Mouse (Mus musculus): Measurements from ENCODE around the gene Pomt2. TPM values are rescaled to one million over a fixed set of nuclear protein-coding genes. Genes with fewer than 3 reads are reported as not detected.
A peak's percentile ranks its signal among the peaks of the same experiment; 100 is the strongest.

Gene Pomt2
- polyA plus RNA-seq, 1 experiment from 2014 or later: 14.6 TPM

GRCm38 (mm10) chr12:87093249-87093648, 54.5 kb downstream of the Pomt2 start:
- DNase-seq (ENCODE audit: low spot score) (no peak), ATAC-seq (replicated peaks; ENCODE audit: low FRiP score, low read depth) (no peak)
- TF ChIP-seq CTCF (IDR thresholded peaks at IDR 0.05; ENCODE audit: low read depth): no peak
- WGBS: 63% methylated on average over 4 of the region's 4 CpGs
- H3K27me3 ChIP-seq (ENCODE audit: insufficient read depth, low read length): no peaks in the 10 kb centered on the region
- H3K4me1 ChIP-seq (replicated peaks; ENCODE audit: insufficient read depth, low read length): no peaks in the 10 kb centered on the region
- H3K4me3 ChIP-seq (replicated peaks; ENCODE audit: low read depth, low read length): no peak overlapping the region
- H3K36me3 ChIP-seq (ENCODE audit: insufficient read depth, low read length): no peaks in the 10 kb centered on the region
- no peak overlapping the region for H3K4me2 ChIP-seq (ENCODE audit: low read length)
- no peak overlapping the region for H3K9ac ChIP-seq (ENCODE audit: low read depth, low read length)
- no peak overlapping the region for H3K27ac ChIP-seq
- H3K9me3 ChIP-seq (replicated peaks; ENCODE audit: low read length): no peaks in the 10 kb centered on the region

DNA sequence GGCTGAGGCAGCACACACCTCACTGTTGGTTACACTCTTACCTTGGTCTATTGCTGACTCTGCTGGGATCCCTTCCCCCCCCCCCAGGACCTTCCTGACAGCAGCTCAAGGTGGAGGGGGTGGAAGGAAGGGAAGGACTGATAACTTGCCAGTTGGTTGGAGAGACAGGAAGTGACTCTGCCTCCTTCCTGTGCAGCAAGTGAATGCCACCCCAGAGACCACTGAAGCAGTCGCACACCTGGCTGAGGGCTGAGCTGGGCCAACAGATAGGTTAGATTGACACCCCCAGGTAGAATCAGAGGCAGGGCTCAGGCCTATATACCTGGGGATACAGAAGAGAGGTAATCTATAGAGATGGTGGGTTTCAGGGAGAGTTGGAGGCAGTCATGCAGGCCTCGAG, 55.9 kb downstream of the Pomt2 start:
- H3K4me1 ChIP-seq (replicated peaks; ENCODE audit: insufficient read depth, low read length): no peaks in the 10 kb centered on the region
- no peak overlapping the region for H3K27ac ChIP-seq
- no peak overlapping the region for H3K4me2 ChIP-seq (ENCODE audit: low read length)
- H3K4me3 ChIP-seq (replicated peaks; ENCODE audit: low read depth, low read length): no peak overlapping the region
- ATAC-seq (replicated peaks; ENCODE audit: low FRiP score, low read depth) (no peak), DNase-seq (ENCODE audit: low spot score) (no peak)
- H3K9me3 ChIP-seq (replicated peaks; ENCODE audit: low read length): no peaks in the 10 kb centered on the region
- no peaks in the 10 kb centered on the region for H3K27me3 ChIP-seq (ENCODE audit: insufficient read depth, low read length)
- WGBS: 84% methylated on average over 2 of the region's 2 CpGs
- no peak for TF ChIP-seq CTCF (IDR thresholded peaks at IDR 0.05; ENCODE audit: low read depth)
- H3K36me3 ChIP-seq (ENCODE audit: insufficient read depth, low read length): no peaks in the 10 kb centered on the region
- no peak overlapping the region for H3K9ac ChIP-seq (ENCODE audit: low read depth, low read length)

- H3K9me3 ChIP-seq (replicated peaks; ENCODE audit: low read length): no peaks in the 10 kb centered on the region
- H3K4me3 ChIP-seq (replicated peaks; ENCODE audit: low read depth, low read length): no peak overlapping the region
- WGBS: 76% methylated on average over 2 of the region's 2 CpGs
- no peaks in the 10 kb centered on the region for H3K27me3 ChIP-seq (ENCODE audit: insufficient read depth, low read length)
- DNase-seq (ENCODE audit: low spot score): no peak
- no peak overlapping the region for H3K9ac ChIP-seq (ENCODE audit: low read depth, low read length)
- no peaks in the 10 kb centered on the region for H3K4me1 ChIP-seq (replicated peaks; ENCODE audit: insufficient read depth, low read length)
- H3K27ac ChIP-seq: no peak overlapping the region
- no peak overlapping the region for H3K4me2 ChIP-seq (ENCODE audit: low read length)
- TF ChIP-seq CTCF (IDR thresholded peaks at IDR 0.05; ENCODE audit: low read depth): no peak
- 0 out of 2 replicates have a peak, but pooled peaks have one; percentile 29 for ATAC-seq (replicated peaks; ENCODE audit: low FRiP score, low read depth)
- H3K36me3 ChIP-seq (ENCODE audit: insufficient read depth, low read length): no peaks in the 10 kb centered on the region
Measured at GRCm38 (mm10) chr12:87089701-87090100, 58.1 kb downstream of the Pomt2 start.

DNA sequence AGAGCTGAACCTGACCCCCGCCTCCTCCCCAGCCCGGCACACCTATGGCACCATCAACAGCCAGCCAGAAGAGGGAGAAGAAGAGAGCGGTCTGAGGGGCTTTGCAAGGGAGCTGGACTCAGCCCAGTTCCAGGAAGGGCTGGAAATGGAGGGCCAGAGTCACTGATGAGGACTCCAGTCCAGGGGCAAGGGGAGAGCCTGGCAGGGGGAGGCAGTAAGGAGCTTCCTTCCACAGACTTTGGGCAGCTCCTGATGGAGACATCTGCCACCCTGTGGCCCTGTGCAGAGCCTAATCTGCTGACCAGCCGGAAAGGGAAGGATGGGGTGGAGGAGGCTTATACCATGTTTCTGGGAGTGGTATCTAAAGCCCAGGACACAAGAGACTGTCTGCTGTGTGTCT, 58.5 kb downstream of the Pomt2 start:
- Histone ChIP-seq H3K4me3 (replicated peaks; ENCODE audit: low read depth, low read length) (no peak overlapping the region), H3K9me3 (replicated peaks; ENCODE audit: low read length) (no peaks in the 10 kb centered on the region), H3K36me3 (ENCODE audit: insufficient read depth, low read length) (no peaks in the 10 kb centered on the region), H3K27me3 (ENCODE audit: insufficient read depth, low read length) (no peaks in the 10 kb centered on the region), H3K9ac (ENCODE audit: low read depth, low read length) (no peak overlapping the region), H3K27ac (no peak overlapping the region), H3K4me1 (replicated peaks; ENCODE audit: insufficient read depth, low read length) (no peaks in the 10 kb centered on the region), H3K4me2 (ENCODE audit: low read length) (no peak overlapping the region)
- WGBS: 73% methylated on average over 4 of the region's 4 CpGs
- no peak for TF ChIP-seq CTCF (IDR thresholded peaks at IDR 0.05; ENCODE audit: low read depth)
- ATAC-seq (replicated peaks; ENCODE audit: low FRiP score, low read depth) (no peak), DNase-seq (ENCODE audit: low spot score) (no peak)

DNA sequence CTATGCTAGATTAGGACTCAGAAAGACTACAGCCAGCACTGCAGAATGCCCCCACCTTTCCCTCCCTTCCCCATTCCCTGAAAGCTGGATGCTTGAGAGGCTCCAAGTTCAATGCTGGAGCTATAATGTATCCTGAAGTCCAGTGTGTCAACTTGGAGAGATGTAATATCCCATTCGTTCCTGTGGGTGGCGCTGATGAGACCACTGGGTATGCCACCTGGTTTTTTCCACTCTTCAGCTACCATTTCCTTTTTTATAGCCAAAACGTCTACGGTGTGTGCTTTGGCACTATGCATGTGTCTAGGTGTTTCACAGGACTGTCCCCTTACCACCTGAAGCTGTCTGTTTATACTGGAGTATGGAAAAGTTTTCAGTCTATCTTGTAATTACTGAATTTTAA, 59.4 kb downstream of the Pomt2 start:
- no peak for DNase-seq (ENCODE audit: low spot score)
- H3K27ac ChIP-seq: no peak overlapping the region
- 42% methylated on average over 4 of the region's 4 CpGs for WGBS
- H3K4me3 ChIP-seq (replicated peaks; ENCODE audit: low read depth, low read length): no peak overlapping the region
- no peaks in the 10 kb centered on the region for H3K4me1 ChIP-seq (replicated peaks; ENCODE audit: insufficient read depth, low read length)
- H3K9me3 ChIP-seq (replicated peaks; ENCODE audit: low read length): no peaks in the 10 kb centered on the region
- no peaks in the 10 kb centered on the region for H3K36me3 ChIP-seq (ENCODE audit: insufficient read depth, low read length)
- ATAC-seq (replicated peaks; ENCODE audit: low FRiP score, low read depth): no peak
- no peak overlapping the region for H3K9ac ChIP-seq (ENCODE audit: low read depth, low read length)
- H3K27me3 ChIP-seq (ENCODE audit: insufficient read depth, low read length): no peaks in the 10 kb centered on the region
- TF ChIP-seq CTCF (IDR thresholded peaks at IDR 0.05; ENCODE audit: low read depth): peak; percentile 38; the same call in 1 of the 2 replicates
- no peak overlapping the region for H3K4me2 ChIP-seq (ENCODE audit: low read length)

- Histone ChIP-seq H3K36me3 (ENCODE audit: insufficient read depth, low read length) (no peaks in the 10 kb centered on the region), H3K4me1 (replicated peaks; ENCODE audit: insufficient read depth, low read length) (no peaks in the 10 kb centered on the region), H3K9me3 (replicated peaks; ENCODE audit: low read length) (no peaks in the 10 kb centered on the region), H3K27ac (no peak overlapping the region), H3K4me3 (replicated peaks; ENCODE audit: low read depth, low read length) (no peak overlapping the region), H3K4me2 (ENCODE audit: low read length) (no peak overlapping the region), H3K9ac (ENCODE audit: low read depth, low read length) (no peak overlapping the region), H3K27me3 (ENCODE audit: insufficient read depth, low read length) (no peaks in the 10 kb centered on the region)
- no peak for TF ChIP-seq CTCF (IDR thresholded peaks at IDR 0.05; ENCODE audit: low read depth)
- DNase-seq (ENCODE audit: low spot score) (no peak), ATAC-seq (replicated peaks; ENCODE audit: low FRiP score, low read depth) (no peak)
- 62% methylated on average over 7 of the region's 7 CpGs for whole genome bisulfite sequencing
Measured at GRCm38 (mm10) chr12:87087236-87087635, 60.5 kb downstream of the Pomt2 start.

DNA sequence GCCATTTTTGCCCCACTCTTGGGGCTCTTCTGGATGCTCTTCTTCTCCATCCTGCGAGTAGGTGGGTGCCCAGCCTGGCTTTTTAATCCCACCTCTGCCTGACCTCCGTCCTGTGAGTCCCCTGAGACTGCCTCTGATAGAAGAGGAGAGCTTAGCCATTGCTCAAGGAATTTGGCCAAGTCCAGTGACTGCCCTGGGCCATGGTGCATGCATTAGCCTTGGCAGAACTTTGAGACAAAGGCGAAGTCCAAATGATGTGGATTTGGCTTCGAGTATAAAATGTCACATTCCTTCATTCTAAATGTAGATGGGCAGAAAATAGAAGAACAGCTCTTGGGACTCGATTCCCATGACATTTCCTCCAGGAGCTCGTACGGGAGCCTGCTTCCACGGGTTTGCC, 65.0 kb downstream of the Pomt2 start:
- H3K9ac ChIP-seq (ENCODE audit: low read depth, low read length): no peak overlapping the region
- H3K27me3 ChIP-seq (ENCODE audit: insufficient read depth, low read length): no peaks in the 10 kb centered on the region
- H3K27ac ChIP-seq: no peak overlapping the region
- 78% methylated on average over 8 of the region's 8 CpGs for WGBS
- H3K9me3 ChIP-seq (replicated peaks; ENCODE audit: low read length): no peaks in the 10 kb centered on the region
- TF ChIP-seq CTCF (IDR thresholded peaks at IDR 0.05; ENCODE audit: low read depth): no peak
- H3K4me2 ChIP-seq (ENCODE audit: low read length): no peak overlapping the region
- ATAC-seq (replicated peaks; ENCODE audit: low FRiP score, low read depth) (no peak), DNase-seq (ENCODE audit: low spot score) (no peak)
- no peaks in the 10 kb centered on the region for H3K36me3 ChIP-seq (ENCODE audit: insufficient read depth, low read length)
- no peaks in the 10 kb centered on the region for H3K4me1 ChIP-seq (replicated peaks; ENCODE audit: insufficient read depth, low read length)
- no peak overlapping the region for H3K4me3 ChIP-seq (replicated peaks; ENCODE audit: low read depth, low read length)

All from kidney, postnatal 0 days (tissue).